ENCODE assay signal across 8 mouse cellular contexts in the genomic region with DNA sequence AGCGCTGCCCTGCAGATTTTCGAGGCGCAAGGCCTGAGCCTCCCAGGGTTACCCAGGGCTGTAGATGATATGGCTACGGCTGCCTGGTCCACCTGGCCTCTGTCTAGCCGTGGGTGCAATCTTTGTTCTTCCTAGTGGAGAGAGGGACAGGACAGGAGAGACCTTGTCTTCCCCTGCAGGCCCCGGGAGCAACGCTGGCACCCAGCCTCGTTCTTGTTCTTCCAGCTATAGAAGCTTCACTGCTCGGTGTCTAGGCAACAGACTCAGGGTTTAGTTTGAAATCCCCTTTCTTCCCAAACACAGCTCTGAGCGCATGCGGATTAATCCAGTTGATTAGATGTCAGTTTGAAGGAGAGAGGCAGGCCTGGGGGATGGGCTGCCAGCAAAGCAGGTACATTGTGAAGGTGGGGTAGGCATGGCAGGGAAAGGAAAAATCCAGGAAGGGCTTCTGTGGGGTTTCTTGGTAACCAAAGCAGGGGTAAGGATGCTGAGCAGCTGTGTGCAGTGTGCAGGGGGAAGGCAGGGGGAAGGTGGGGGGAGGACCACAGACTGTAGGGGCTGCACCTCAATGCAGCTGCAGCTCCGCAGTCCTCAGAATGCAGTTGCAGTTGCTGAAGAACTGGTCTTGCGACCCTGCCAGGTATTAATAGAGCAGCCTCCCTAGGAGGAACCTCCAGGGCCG. TPM values are rescaled to one million over a fixed set of nuclear protein-coding genes. Genes with fewer than 3 reads are reported as not detected.
DNase-seq lines count a peak whose midpoint lies in the region; ATAC-seq and TF ChIP-seq lines count a peak whose summit lies in the region.
"Had no signal": no experiment of that assay in that cellular context is flagged by ENCODE, and none has a peak within 500 bp of the region (broad histone marks: within the 10 kb centered on the region; RNA-seq: fewer than 3 reads in every experiment).

No protein-coding gene starts in this region.

- no peak for TF ChIP-seq CTCF in layer of hippocampus, adult 2 months (conservative IDR thresholded peaks at IDR 0.05)

- H3K4me1 ChIP-seq in embryonic facial prominence, embryonic 10.5 days, result peaks cover 54% of the 10 kb centered on the region
- H3K4me1 ChIP-seq in forebrain, embryonic 13.5 days, result peaks cover 39% of the 10 kb centered on the region
- H3K4me1 ChIP-seq in neural tube, embryonic 14.5 days (ENCODE audit: control insufficient read depth, insufficient read depth, low read length), result no peaks in the 10 kb centered on the region

- peak overlapping the region; percentile 1 for H3K9ac ChIP-seq in forebrain, embryonic 13.5 days
- H3K9ac ChIP-seq in neural tube, embryonic 14.5 days (replicated peaks; ENCODE audit: low read depth, low read length), result no peak overlapping the region

- no peaks in the 10 kb centered on the region for H3K9me3 ChIP-seq in embryonic facial prominence, embryonic 10.5 days
- no peaks in the 10 kb centered on the region for H3K9me3 ChIP-seq in forebrain, embryonic 13.5 days (replicated peaks)
- no peaks in the 10 kb centered on the region for H3K9me3 ChIP-seq in neural tube, embryonic 14.5 days (ENCODE audit: control insufficient read depth, low read length)

- 0 out of 2 replicates have a peak overlapping the region, but pooled peaks have one; percentile 14 for H3K4me2 ChIP-seq in forebrain, embryonic 13.5 days
- H3K4me2 ChIP-seq in neural tube, embryonic 14.5 days (ENCODE audit: low read depth, low read length), result no peak overlapping the region

- DNase-seq in embryonic facial prominence, embryonic 10.5 days (ENCODE audit: low spot score), result peak; percentile 42
- peak; percentile 52 to 72 for DNase-seq in layer of hippocampus, adult 2 months (ENCODE audit: low spot score in 2 of 2)
- no peak for DNase-seq in c-Kit-positive CD71-positive TER-119-positive erythroid progenitor cells, embryonic 14.5 days (ENCODE audit: low spot score)
- DNase-seq in urinary bladder, postnatal 36 days (ENCODE audit: low spot score in 2 of 2), result no peak
- no peak for DNase-seq in kidney, postnatal 14 days

- WGBS in embryonic facial prominence, embryonic 10.5 days, result 38% methylated on average over 14 of the region's 14 CpGs
- 14% methylated on average over 14 of the region's 14 CpGs for WGBS in forebrain, embryonic 13.5 days
- WGBS in neural tube, embryonic 14.5 days, result 53% methylated on average over 14 of the region's 14 CpGs

- H3K27ac ChIP-seq in embryonic facial prominence, embryonic 10.5 days (replicated peaks), result peak overlapping the region; percentile 75
- peak overlapping the region; percentile 93 for H3K27ac ChIP-seq in forebrain, embryonic 13.5 days
- peak overlapping the region; percentile 94 for H3K27ac ChIP-seq in layer of hippocampus, adult 2 months
- peak overlapping the region; percentile 62; the same call in 1 of the 2 replicates for H3K27ac ChIP-seq in neural tube, embryonic 14.5 days (ENCODE audit: low read depth, low read length)

- no peaks in the 10 kb centered on the region for H3K27me3 ChIP-seq in embryonic facial prominence, embryonic 10.5 days (replicated peaks; ENCODE audit: low read depth, poor library complexity, severe bottlenecking)
- H3K27me3 ChIP-seq in forebrain, embryonic 13.5 days, result no peaks in the 10 kb centered on the region
- no peaks in the 10 kb centered on the region for H3K27me3 ChIP-seq in neural tube, embryonic 14.5 days (ENCODE audit: control insufficient read depth, insufficient read depth, low read length)

- no peak overlapping the region for H3K4me3 ChIP-seq in embryonic facial prominence, embryonic 10.5 days
- no peak overlapping the region for H3K4me3 ChIP-seq in forebrain, embryonic 13.5 days
- no peak overlapping the region; the same call in 1 of the 2 replicates for H3K4me3 ChIP-seq in layer of hippocampus, adult 2 months
- no peak overlapping the region for H3K4me3 ChIP-seq in neural tube, embryonic 14.5 days (ENCODE audit: low read depth, low read length)

- ATAC-seq in forebrain, embryonic 13.5 days, result peak; percentile 85
- peak; percentile 60 for ATAC-seq in neural tube, embryonic 14.5 days (ENCODE audit: low read depth)

- no peaks in the 10 kb centered on the region for H3K36me3 ChIP-seq in embryonic facial prominence, embryonic 10.5 days (replicated peaks)
- H3K36me3 ChIP-seq in forebrain, embryonic 13.5 days (ENCODE audit: poor library complexity, severe bottlenecking), result no peaks in the 10 kb centered on the region
- no peaks in the 10 kb centered on the region for H3K36me3 ChIP-seq in neural tube, embryonic 14.5 days (ENCODE audit: control insufficient read depth, insufficient read depth, low read length)

RNA-seq across cellular contexts. Expression of a gene that starts 1.2 kb away (rescaled TPM):
- polyA plus RNA-seq in embryonic facial prominence, embryonic 10.5 days (2016; fragmentation: Nextera tagmentation; extraction: Ambion mirVana), result 1.9 and 8.4 TPM in 2 replicates
- polyA plus RNA-seq in forebrain, embryonic 13.5 days (2015; fragmentation: Nextera tagmentation; extraction: Ambion mirVana), result 2.5 and 7.0 TPM in 2 replicates
- 1 to 10 TPM; 8.3 TPM for total RNA-seq in layer of hippocampus, adult 2 months (2021)
- polyA plus RNA-seq in neural tube, embryonic 14.5 days (2014; fragmentation: Nextera tagmentation; extraction: Ambion mirVana), result 4.5 and 4.8 TPM in 2 replicates
- polyA plus RNA-seq: liver, adult 2 months had no signal

RNA-seq across cellular contexts. Expression of a gene that starts 18.9 kb away (rescaled TPM):
- not detected in 2 replicates for polyA plus RNA-seq in embryonic facial prominence, embryonic 10.5 days (2016; fragmentation: Nextera tagmentation; extraction: Ambion mirVana)
- polyA plus RNA-seq in forebrain, embryonic 13.5 days (2015; fragmentation: Nextera tagmentation; extraction: Ambion mirVana), result not detected in 2 replicates
- not detected for total RNA-seq in layer of hippocampus, adult 2 months (2021)
- polyA plus RNA-seq in neural tube, embryonic 14.5 days (2014; fragmentation: Nextera tagmentation; extraction: Ambion mirVana), result not detected in 2 replicates
- total RNA-seq: liver, adult 2 months had no signal
- polyA plus RNA-seq: liver, adult 2 months had no signal

RNA-seq across cellular contexts. Expression of a gene that starts 19.7 kb away (rescaled TPM):
- polyA plus RNA-seq in embryonic facial prominence, embryonic 10.5 days (2016; fragmentation: Nextera tagmentation; extraction: Ambion mirVana), result 91.1 and 94.2 TPM in 2 replicates
- 81.2 and 86.4 TPM in 2 replicates for polyA plus RNA-seq in forebrain, embryonic 13.5 days (2015; fragmentation: Nextera tagmentation; extraction: Ambion mirVana)
- total RNA-seq in layer of hippocampus, adult 2 months (2021), result 10 to 100 TPM; 30.3 to 34.9 TPM
- 44.9 and 50.9 TPM in 2 replicates for polyA plus RNA-seq in neural tube, embryonic 14.5 days (2014; fragmentation: Nextera tagmentation; extraction: Ambion mirVana)

RNA-seq across cellular contexts. Expression of a gene that starts 28.9 kb away (rescaled TPM):
- polyA plus RNA-seq in embryonic facial prominence, embryonic 10.5 days (2016; fragmentation: Nextera tagmentation; extraction: Ambion mirVana), result 0.26 and 2.0 TPM in 2 replicates
- 0.32 and 0.91 TPM in 2 replicates for polyA plus RNA-seq in forebrain, embryonic 13.5 days (2015; fragmentation: Nextera tagmentation; extraction: Ambion mirVana)
- total RNA-seq in layer of hippocampus, adult 2 months (2021), result 1 to 10 TPM; 2.5 to 3.0 TPM
- 0.23 and 1.7 TPM in 2 replicates for polyA plus RNA-seq in neural tube, embryonic 14.5 days (2014; fragmentation: Nextera tagmentation; extraction: Ambion mirVana)
- total RNA-seq: liver, adult 2 months had no signal

RNA-seq across cellular contexts. Expression of a gene that starts 59.5 kb away (rescaled TPM):
- 2.2 and 2.7 TPM in 2 replicates for polyA plus RNA-seq in embryonic facial prominence, embryonic 10.5 days (2016; fragmentation: Nextera tagmentation; extraction: Ambion mirVana)
- polyA plus RNA-seq in forebrain, embryonic 13.5 days (2015; fragmentation: Nextera tagmentation; extraction: Ambion mirVana), result 0.69 and 0.85 TPM in 2 replicates
- 10 to 100 TPM; 66.9 to 78.4 TPM for total RNA-seq in layer of hippocampus, adult 2 months (2021)
- polyA plus RNA-seq in neural tube, embryonic 14.5 days (2014; fragmentation: Nextera tagmentation; extraction: Ambion mirVana), result 10.4 and 17.5 TPM in 2 replicates
- total RNA-seq: liver, adult 2 months had no signal
- polyA plus RNA-seq: liver, adult 2 months had no signal

Comparison
In these comparisons a context has a peak if more than half of its experiments do, and no peak if none do; other contexts are left out.
1. DNase-seq: peak in embryonic facial prominence, embryonic 10.5 days (single experiment) and layer of hippocampus, adult 2 months (2 of 2); none in c-Kit-positive CD71-positive TER-119-positive erythroid progenitor cells, embryonic 14.5 days (single experiment), urinary bladder, postnatal 36 days (0 of 2) and kidney, postnatal 14 days (single experiment).
2. Peak in every context shown above with its lines, with median percentiles within 50 percentile points of each other: H3K27ac ChIP-seq.